9 mouse cellular contexts compared by ENCODE assay signal in genomic region chr5:86432697-86433096, GRCm38 (mm10). TPM values are rescaled to one million over a fixed set of nuclear protein-coding genes. Genes with fewer than 3 reads are reported as not detected.
DNase-seq lines count a peak whose midpoint lies in the region; TF ChIP-seq lines count a peak whose summit lies in the region.
"Had no signal": no experiment of that assay in that cellular context is flagged by ENCODE, and none has a peak within 500 bp of the region (broad histone marks: within the 10 kb centered on the region; RNA-seq: fewer than 3 reads in every experiment).

No protein-coding gene starts in this region.

- peak; percentile 55 to 63 for DNase-seq in cerebellum, postnatal 10 days
- DNase-seq in cerebellum, adult 11 months: no peak
- peak; percentile 2 for DNase-seq in lung, postnatal 14 days
- no peak for DNase-seq in lung, adult 18-20 months
- DNase-seq in c-Kit-positive CD71-positive TER-119-negative erythroid progenitor cells, embryonic 14.5 days (ENCODE audit: low read depth): peak; percentile 1
- peak; percentile 33 for DNase-seq in kidney, adult 2 months
- no peak for DNase-seq in spleen, postnatal 36 days (ENCODE audit: low spot score in 2 of 2)
- DNase-seq in adrenal gland, adult 18-20 months (ENCODE audit: low spot score in 2 of 2): no peak

- H3K27ac ChIP-seq in kidney, adult 2 months (ENCODE audit: insufficient read depth, low read depth, low read length): no peak overlapping the region
- H3K27ac ChIP-seq: hindbrain, embryonic 15.5 days had no signal

- no peaks in the 10 kb centered on the region for H3K36me3 ChIP-seq in kidney, adult 2 months (ENCODE audit: control insufficient read depth, insufficient read depth, low read length)
- H3K36me3 ChIP-seq: hindbrain, embryonic 15.5 days had no signal

- TF ChIP-seq CTCF in kidney, adult 2 months (conservative IDR thresholded peaks at IDR 0.05; ENCODE audit: insufficient read depth, insufficient read length, low read depth, low read length): 0 out of 2 replicates have a peak, but pooled peaks have one; percentile 25

- no peaks in the 10 kb centered on the region for H3K27me3 ChIP-seq in kidney, adult 2 months (replicated peaks; ENCODE audit: control insufficient read depth, insufficient read depth, low read length)
- H3K27me3 ChIP-seq: hindbrain, embryonic 15.5 days had no signal

- H3K4me3 ChIP-seq in kidney, adult 2 months (ENCODE audit: insufficient read depth, low read depth, low read length): no peak overlapping the region
- H3K4me3 ChIP-seq: hindbrain, embryonic 15.5 days had no signal

- TF ChIP-seq POLR2A in kidney, adult 2 months (IDR thresholded peaks at IDR 0.05; ENCODE audit: low read depth, low read length): no peak

- WGBS in kidney, adult 2 months: 5% methylated on average over 2 of the region's 2 CpGs

- no peaks in the 10 kb centered on the region for H3K4me1 ChIP-seq in kidney, adult 2 months (ENCODE audit: control insufficient read depth, insufficient read depth, low read length)
- H3K4me1 ChIP-seq: hindbrain, embryonic 15.5 days had no signal

RNA-seq across cellular contexts. Expression of gene Tmprss11a, which starts 36.1 kb away (rescaled TPM):
- polyA plus RNA-seq in kidney, adult 2 months (2012; rRNA removed): not detected in 2 replicates
- total RNA-seq in adrenal gland, adult 18-20 months (2021): not detected
- polyA plus RNA-seq: hindbrain, embryonic 15.5 days had no signal

RNA-seq across cellular contexts. Expression of gene Tmprss11d, which starts 59.5 kb away (rescaled TPM):
- 0.03 TPM in 1 of 2 replicates, not detected in the other for polyA plus RNA-seq in kidney, adult 2 months (2012; rRNA removed)
- not detected for total RNA-seq in adrenal gland, adult 18-20 months (2021)
- polyA plus RNA-seq: hindbrain, embryonic 15.5 days had no signal

Comparison
In these comparisons a context has a peak if more than half of its experiments do, and no peak if none do; other contexts are left out.
1. DNase-seq: peak in cerebellum, postnatal 10 days (2 of 2), lung, postnatal 14 days (single experiment), c-Kit-positive CD71-positive TER-119-negative erythroid progenitor cells, embryonic 14.5 days (single experiment) and kidney, adult 2 months (single experiment); none in cerebellum, adult 11 months (single experiment), lung, adult 18-20 months (0 of 2), spleen, postnatal 36 days (0 of 2) and adrenal gland, adult 18-20 months (0 of 2).